Mouse (Mus musculus) CD4-positive, CD25-positive, alpha-beta regulatory T cell, adult 2 months (primary cell): Measurements from ENCODE around the gene Taf1c.
A peak's percentile ranks its signal among the peaks of the same experiment; 100 is the strongest.

Experiments
- DNase-seq: peaks from one replicate; pipeline ENCODE4 v3.0.0-alpha.2; 2012; ENCODE audit warnings: low read depth, low spot score

The Taf1c gene

DNA sequence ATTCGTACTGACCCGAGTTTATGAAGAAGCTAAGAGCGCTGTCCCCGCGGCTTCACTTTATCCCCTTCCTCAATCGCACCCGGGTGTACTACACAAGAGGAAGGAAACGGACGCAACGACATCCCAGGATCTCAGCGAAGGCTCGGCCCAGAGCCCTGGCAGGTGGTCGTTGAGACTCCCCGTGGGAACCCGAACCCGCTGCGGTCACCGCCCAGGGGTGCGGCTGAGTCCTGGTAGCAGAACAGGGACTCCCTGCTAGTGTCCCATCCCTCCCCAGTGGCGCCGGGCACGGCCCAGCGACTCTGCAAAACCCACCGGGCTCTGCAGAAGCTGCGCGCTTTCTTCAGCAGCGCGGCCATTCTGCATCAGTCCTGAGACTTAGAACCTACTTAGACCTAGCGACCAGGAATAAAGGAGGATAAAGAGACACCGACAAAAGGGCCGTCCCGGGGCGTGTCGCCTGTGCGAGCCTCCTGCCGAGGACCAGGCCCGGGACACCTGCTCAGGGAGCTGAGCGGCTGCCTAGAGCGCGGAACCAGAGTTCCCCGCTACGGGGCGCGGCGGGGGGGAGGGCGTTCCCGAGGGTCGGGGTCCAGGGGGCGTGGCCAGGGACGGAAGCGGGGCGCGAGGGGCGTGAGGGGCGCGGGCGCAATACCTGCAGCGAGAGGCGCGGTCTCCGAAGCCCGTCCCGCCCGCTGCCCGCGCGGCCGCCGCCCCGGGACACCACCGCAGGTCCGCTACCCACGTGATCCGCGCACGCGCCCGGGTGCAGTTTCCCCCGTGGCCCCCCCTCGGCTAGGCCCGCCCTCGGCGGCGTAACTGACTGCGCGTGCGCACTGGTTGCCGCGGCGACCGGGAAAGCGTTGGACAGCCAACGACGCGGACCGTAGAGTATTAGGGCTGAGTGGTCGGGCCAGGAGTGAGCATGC lies 30.3 kb downstream of the Taf1c start, which contains the start of the genes Hsdl1 and Dnaaf1:
Gene Hsdl1 (minus strand): TSS at position 747 of the 929 bp plus-strand sequence.
Gene Dnaaf1 (plus strand): TSS at position 799 of the 929 bp plus-strand sequence.
- DNase-seq: peak; percentile 97

DNA sequence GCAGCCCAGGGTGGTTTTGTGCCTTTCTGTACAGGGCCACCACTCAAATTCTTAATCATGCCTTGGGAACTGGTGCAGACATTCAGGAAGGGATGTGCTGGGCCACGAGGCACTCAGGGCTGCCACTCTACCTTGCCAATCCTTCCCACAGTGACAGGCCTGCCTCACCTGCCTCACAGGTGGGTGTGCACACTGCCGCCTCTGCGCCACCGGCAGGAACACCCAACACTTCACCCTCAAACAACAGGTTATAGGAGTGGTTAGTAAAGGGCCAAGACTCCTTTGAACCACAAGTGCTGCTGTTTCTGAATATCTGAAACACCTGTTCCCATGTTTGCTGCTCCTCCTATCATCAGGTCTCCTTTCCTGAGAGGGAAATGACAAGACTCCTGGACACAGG lies 32.6 kb downstream of the Taf1c start:
- no peak for DNase-seq

DNA sequence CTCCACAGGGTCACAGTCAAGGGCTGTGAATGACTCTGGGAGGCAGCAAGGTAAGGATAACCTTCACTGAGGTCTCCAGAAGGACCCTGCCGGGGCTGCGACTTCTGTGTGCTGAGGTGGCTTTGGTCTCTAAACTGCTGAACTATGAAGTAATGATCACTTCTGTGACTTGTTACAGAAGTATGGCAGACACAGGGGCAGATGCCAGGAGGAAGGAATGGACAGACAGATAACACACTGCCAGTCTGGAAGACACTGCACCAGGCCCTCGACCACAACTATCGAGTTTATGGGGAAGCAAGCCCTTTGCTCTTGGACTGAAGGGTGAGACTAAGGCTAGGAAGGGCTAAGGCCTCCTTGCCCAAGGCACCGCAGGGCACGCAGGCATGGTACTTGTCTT lies 33.9 kb downstream of the Taf1c start:
- DNase-seq: no peak

DNA sequence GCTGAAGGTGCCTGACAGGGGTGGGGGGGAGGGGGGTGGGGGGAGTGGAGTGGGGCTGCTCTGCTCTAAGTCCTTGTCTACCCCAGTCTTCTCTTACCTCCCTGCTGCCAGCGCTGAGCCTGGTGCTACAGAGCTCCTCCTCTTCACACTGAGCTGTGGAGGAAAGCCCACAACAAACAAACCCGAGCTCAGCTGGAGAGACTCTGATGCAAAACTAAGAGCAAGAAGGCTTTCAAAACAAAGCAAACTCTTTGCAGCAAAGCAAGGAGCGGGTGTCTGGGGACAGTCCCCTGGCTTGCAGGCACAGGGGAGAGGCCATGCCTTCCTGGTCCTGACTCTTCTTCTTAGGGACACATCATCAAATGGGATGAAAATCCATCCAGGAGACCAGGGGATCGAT lies 35.1 kb downstream of the Taf1c start:
- DNase-seq: peak; percentile 82

DNA sequence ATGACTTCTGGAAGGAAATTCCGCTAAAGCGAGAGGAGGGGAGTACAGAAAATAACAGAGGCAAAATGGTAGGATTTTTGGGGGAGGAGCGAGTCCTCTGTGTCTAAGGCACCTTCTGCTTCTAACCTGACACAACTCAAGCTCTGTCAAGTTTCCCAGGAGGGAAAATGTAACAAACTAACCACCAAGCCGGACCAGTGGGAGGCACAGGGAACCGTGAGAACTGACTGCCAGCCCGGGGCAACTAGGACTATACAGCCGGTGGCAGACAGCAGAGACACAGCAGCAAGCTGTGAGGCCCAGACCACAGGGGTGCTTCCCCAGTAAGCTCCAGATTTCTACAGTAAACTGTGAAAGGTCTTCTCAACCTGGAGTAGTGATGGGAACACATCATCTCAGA lies 36.1 kb downstream of the Taf1c start:
- peak; percentile 41 for DNase-seq

DNA sequence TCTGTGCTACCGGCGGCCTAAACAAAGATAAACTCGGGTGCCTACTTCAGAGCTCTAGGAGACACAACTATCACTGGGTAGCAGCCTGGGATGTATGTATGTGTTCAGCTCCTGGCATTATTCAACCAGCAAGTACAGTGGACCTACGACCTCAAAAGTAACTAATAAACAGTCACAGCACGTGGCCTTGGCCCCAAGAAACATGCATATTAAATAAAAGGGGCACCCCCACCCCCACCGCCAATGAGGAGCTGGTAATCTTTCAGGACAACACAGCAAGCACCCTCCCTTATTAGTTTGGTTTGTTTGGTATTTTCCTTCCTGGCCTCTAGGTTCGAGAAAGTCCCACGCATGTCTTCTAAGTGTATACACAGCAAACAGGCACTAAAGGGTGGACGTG lies 36.8 kb downstream of the Taf1c start:
- DNase-seq: no peak

DNA sequence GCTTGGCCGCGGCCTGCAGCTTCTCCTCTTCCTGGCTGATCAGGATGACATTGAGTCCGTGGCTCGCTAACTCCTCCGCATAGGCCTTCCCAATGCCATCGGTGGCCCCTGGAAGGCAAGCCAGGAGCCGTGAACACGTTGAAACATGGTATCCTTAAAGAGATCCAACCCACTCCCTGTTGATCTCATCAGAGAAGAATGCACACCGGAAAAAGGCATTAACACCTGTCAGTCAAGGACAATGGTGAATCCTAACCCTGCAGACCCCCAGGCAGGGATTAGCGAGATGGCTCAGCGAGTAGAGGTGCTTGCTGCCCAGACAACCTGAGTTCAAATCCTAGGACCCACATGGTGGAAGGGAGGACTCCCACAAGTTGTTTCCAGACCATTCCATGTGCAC lies 38.7 kb downstream of the Taf1c start:
- DNase-seq: no peak

DNA sequence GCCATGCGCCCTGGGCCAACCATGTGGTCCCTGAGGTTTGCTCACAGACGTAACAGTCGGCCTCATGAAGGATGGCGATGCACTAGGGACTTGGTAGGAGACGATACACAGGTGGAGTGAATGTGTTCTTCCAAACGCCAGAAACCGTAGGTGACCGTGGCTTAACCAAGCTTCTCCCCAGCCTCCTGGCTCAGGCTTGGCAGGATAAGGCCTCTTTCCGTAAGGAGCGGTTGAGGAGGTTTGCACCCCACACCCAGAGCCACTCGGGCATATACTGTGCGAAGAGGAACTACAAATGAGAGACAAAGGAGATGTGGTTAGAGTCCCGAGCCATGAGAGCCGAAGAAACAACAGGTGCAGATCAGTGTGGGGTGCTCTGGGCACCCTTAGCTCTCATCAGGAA lies 41.2 kb downstream of the Taf1c start:
- no peak for DNase-seq

DNA sequence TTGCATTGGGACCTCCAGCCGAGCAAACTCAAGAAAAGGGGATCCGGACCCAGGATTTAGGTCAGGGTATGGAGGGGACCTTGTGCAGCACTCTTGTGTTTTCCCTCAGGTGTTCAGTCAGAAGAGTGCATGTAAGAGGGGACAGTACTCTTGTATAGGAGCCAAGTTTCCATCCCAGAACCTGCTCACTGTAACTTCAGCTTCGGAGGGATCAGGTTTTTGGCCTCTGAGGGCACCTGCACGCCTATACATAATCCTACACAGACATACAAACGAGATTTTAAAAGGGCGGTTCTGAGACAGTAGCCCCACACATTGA lies 45.7 kb downstream of the Taf1c start:
- no peak for DNase-seq

DNA sequence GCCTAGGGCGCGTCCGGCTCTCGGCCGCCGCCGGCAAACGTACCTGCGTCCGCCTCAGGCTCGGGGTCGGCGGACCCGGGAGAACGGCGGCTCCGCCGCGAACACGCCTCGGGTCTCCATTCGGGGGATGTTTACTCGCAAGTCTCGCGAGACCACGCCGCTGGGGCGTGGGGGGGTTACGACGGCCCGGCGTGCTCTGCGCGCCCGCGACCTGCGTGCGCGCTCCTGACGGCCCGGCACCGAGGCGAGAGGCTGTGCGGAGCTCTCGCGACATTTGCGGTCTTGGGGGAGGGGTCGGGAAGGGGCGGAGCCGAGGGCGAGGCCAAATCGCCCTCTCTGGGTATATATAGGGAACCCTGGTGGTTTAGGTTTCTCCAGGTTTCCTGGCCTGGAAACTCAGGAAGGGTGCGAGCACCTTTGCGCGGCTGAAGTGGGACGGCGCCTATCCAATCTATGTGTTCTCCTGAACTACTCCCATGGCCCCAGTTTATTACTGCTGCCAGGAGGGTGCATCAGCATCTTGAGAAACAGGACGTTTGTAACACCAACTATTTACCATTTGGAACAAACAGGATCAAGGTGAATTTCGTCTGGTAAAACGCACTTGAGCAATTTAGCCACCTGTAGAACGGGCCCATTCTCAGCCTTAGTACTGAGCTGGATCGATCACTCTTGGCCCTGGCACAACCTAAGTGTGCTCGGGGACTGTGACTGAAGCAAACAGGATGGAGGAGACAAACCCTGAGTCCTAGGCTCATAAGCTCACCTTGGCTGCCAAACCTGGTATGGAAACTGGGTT lies 46.2 kb downstream of the Taf1c start, which contains the start of gene Mbtps1:
Gene Mbtps1 (minus strand): TSS at position 133 of the 799 bp plus-strand sequence.
- peak; percentile 99 for DNase-seq

DNA sequence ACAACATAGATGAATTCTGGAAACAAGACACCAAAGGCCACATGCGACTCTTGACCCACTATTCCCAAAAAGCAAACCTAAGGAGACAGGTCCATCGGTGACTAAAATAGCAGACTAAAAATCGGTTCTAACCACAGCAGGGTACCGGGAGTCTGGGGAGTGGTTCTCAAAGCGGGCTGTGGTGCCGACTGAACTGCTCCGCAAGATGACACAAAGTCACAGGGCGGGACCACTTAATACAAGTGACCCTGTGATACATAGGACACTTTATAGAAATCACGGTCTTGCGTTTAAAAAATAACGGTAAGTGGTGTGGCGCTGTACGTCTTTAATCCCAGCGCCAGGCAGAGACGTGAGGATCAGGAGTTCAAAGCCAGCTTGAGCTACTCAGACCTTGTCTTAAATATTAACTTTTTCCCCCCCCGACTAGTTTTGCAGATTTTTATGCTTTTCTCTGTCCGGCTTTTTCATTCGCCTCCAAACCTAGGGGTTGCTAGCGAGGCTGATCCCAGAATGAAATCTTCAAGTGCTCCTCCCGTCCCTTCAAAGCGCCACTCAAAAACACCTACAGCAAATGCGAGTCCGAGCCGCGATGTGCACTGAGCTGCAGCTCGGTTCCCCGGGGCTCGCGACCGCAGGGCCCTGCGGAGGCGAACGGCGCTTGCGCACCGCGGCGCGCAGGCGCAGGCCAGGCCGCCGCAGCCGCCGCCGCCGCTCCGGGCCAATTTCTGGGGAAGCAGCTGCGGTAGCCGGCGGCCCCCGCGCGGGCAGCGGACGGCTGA lies 47.0 kb downstream of the Taf1c start:
- peak; percentile 93 for DNase-seq

DNA sequence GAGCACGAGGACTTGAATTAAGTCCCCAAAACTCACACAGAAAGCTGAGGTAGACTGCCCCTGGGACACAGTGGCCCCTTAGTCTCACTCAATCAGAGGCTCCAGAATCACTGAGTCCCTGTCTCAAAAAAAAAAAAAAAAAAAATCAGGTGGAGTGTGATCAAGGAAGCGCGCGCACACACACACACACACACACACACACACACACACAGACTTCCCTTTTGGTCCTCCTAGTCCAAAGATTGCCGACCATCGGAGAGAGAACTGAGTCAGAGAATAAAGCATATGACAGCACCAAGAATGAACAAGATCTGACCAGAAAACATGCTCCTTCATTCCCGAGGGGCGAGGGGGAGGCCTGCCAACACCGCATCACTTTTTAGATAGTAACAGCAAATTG lies 47.9 kb downstream of the Taf1c start:
- no peak for DNase-seq

DNA sequence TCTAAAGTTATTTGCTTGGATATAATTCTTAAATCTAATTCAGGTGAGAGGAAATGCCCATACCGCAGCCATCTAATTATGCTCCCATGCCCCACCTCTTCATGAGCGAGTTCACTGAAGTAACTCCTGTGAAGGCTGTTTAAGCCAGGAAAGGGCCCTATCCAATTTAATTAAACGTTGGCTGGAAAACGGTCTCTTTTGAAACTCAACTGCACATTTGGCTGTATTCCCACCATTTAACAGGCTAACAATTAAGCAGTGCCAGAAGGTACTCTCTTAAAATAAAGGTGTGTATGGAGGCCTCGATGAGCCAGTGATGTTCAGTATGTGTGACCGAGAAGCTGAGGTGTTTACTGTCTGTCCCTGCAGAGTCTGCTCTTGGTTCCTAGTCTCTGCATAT lies 49.2 kb downstream of the Taf1c start:
- DNase-seq: no peak

DNA sequence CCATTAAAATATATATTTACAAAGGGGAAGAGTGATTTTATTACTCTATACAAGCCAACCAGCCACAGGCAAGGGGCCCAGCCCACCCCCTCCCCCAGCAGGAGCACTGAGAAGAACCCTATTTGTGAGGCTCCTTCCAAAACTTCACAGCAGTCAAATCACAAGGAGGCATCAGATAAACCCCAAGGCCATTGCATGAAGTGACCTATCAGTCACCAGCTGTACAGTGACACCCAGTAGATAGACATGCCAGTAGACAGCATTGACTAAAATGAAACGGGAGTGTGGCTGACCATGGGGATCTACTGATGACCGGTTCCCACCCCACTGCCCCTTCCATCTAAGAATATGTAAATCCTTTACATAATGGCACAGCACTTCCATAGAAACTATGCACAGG lies 52.1 kb downstream of the Taf1c start:
- DNase-seq: no peak

DNA sequence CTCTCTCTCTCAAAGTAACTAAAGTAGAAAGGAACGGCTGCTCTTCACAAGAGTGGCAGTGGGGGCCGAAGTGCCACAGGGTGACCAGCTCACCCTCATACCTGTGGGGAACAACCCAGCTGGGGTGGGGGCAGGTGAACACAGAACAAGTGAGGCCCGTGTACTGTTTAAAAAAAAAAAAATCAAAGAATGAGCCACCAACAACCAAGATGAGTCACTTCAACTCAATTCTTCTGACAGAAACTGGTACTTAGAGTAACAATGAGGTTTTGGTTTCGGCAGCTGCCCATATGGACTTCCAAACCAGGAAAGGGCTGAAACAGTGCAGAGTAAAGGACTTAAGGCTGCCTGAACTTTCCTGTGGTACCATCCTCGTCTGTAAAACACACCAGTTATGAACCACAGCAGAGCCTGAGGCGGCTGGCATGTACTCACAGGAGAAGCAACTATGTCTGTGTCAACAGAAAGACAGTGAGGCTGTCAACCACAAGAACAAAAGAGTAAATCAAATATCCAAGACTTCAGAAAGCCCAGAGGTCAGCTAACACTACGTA lies 56.4 kb downstream of the Taf1c start:
- peak; percentile 19 for DNase-seq
